Mouse (Mus musculus) T-helper 17 cell (primary cell): ENCODE measurements at regions not wholly inside any gene's neighbourhood (a gene's known extent, or its start where the extent isn't known, plus 50 kb on each side); places are given as distances from the start of the nearest gene placed in this dataset.

Experiments used
- in situ Hi-C, 2 experiments: fragments of 300-600 bp; cut with MboI, MseI; formaldehyde crosslinking; loops; 1 replicate in 1 of 2; 2 replicates in 1 of 2; pipeline ENCODE4 v1.15.1; 2025; ENCODE audit warnings: high pct_unique_total_duplicates in 2 of 2

- in situ Hi-C loops: loop anchor here in 1 of 2 experiments (5.0 kb wide), 1 partner anchor 154 kb away; the partner anchor contains the start of gene Dimt1
These were observed 79.0 kb upstream of the Kif2a start for GRCm38 (mm10) chr13:107100852-107101325.

- in situ Hi-C loops: loop anchor here in 1 of 2 experiments (5.0 kb wide), 1 partner anchor 153 kb away; the partner anchor contains the start of gene Dimt1
These were observed 78.2 kb upstream of the Kif2a start for GRCm38 (mm10) chr13:107100116-107100515.

GRCm38 (mm10) chr13:107097005-107097404 lies 75.1 kb upstream of the Kif2a start:
- in situ Hi-C loops: loop anchor here in 1 of 2 experiments (5.0 kb wide), 1 partner anchor 80 kb away; no protein-coding TSS in a partner anchor

- in situ Hi-C loops: loop anchor here in 1 of 2 experiments (5.0 kb wide), 1 partner anchor 78 kb away; no protein-coding TSS in a partner anchor
These were observed 73.2 kb upstream of the Kif2a start for GRCm38 (mm10) chr13:107094976-107095716.

GRCm38 (mm10) chr13:107094487-107094886 lies 72.6 kb upstream of the Kif2a start:
- in situ Hi-C loops: no loop called here

GRCm38 (mm10) chr13:107093683-107094082 lies 71.8 kb upstream of the Kif2a start:
- in situ Hi-C loops: no loop called here

GRCm38 (mm10) chr13:107088198-107088597 lies 66.3 kb upstream of the Kif2a start:
- in situ Hi-C loops: no loop called here

- in situ Hi-C loops: no loop called here
These were observed 65.4 kb upstream of the Kif2a start for GRCm38 (mm10) chr13:107087355-107087754.

- in situ Hi-C loops: no loop called here
These were observed 56.2 kb upstream of the Kif2a start for GRCm38 (mm10) chr13:107078085-107078484.

GRCm38 (mm10) chr13:107074917-107075316 lies 53.0 kb upstream of the Kif2a start:
- in situ Hi-C loops: no loop called here

- in situ Hi-C loops: no loop called here
These were observed 51.2 kb upstream of the Kif2a start for GRCm38 (mm10) chr13:107073039-107073620.

GRCm38 (mm10) chr13:107072345-107073038 lies 50.6 kb upstream of the Kif2a start:
- in situ Hi-C loops: no loop called here
